Mouse (Mus musculus) bone marrow, adult 2 months (tissue): Measurements from ENCODE around the gene Hipk4. TPM values are rescaled to one million over a fixed set of nuclear protein-coding genes. Genes with fewer than 3 reads are reported as not detected.

Source experiments
- H3K27ac ChIP-seq: fragments of 200-500 bp; 2 replicates; pipeline ENCODE4 v1.5.1; 2012; ENCODE audit warnings: low read depth, mild to moderate bottlenecking, control low read depth, inconsistent platforms, low read length; ENCODE audit not compliant: control insufficient read depth, poor library complexity, insufficient read depth
- H3K4me1 ChIP-seq: fragments of 200-500 bp; 2 replicates; pipeline ENCODE4 v1.6.1; 2011; ENCODE audit warnings: low read length; ENCODE audit not compliant: control insufficient read depth, insufficient read depth
- H3K4me3 ChIP-seq: fragments of 200-500 bp; replicated peaks from 2 replicates; pipeline ENCODE3; 2011; ENCODE audit warnings: mild to moderate bottlenecking, low read depth, low read length, control low read depth; ENCODE audit not compliant: control insufficient read depth
- CTCF ChIP-seq: fragments of 200-500 bp; IDR thresholded peaks from 2 replicates; pipeline ENCODE4 v1.5.1; 2011; ENCODE audit warnings: low read length, control low read depth; ENCODE audit not compliant: control insufficient read depth, insufficient read depth
- POLR2A ChIP-seq: fragments of 200-500 bp; IDR thresholded peaks from 2 replicates; pipeline ENCODE4 v1.6.1; 2011; ENCODE audit warnings: low read depth, mild to moderate bottlenecking, control low read depth, low read length, borderline replicate concordance; ENCODE audit not compliant: control insufficient read depth
- WGBS: fragments of 180-500 bp; shearing (Covaris S2); methylation state at CpG from one replicate; pipeline ENCODE4 v1.1.7; 2018; 5-methylcytosine and 5-hydroxymethylcytosine counted together
- polyA plus RNA-seq: library from polyadenylated mRNA; stranded (reverse); fragments of >200 nt; gene quantifications from 2 replicates; pipeline ENCODE4 v1.2.4, GENCODE M21; 2011; ENCODE audit warnings: low replicate concordance; ENCODE audit not compliant: missing spikeins, insufficient read depth, insufficient read length

Hipk4 gene
- polyA plus RNA-seq, 1 experiment: 0.77 TPM

GRCm38 (mm10) chr7:27480927-27481626, 42.0 kb upstream of the Hipk4 start:
- Histone ChIP-seq H3K4me3 (peak overlapping the region; percentile 55), H3K4me1 (no peaks in the 10 kb centered on the region; the same call in 1 of the 2 replicates), H3K27ac (peak overlapping the region; percentile 72; the same call in 1 of the 2 replicates)
- WGBS: 16% methylated on average over 11 of the region's 11 CpGs
- TF ChIP-seq POLR2A: no peak
- TF ChIP-seq CTCF: no peak

GRCm38 (mm10) chr7:27481627-27481969, 41.5 kb upstream of the Hipk4 start:
- Histone ChIP-seq H3K27ac (peak overlapping the region; percentile 72), H3K4me3 (peak overlapping the region; percentile 55), H3K4me1 (no peaks in the 10 kb centered on the region; the same call in 1 of the 2 replicates)
- 0% methylated on average over 11 of the region's 12 CpGs for WGBS
- TF ChIP-seq CTCF (no peak), POLR2A (peak; percentile 60)

GRCm38 (mm10) chr7:27483860-27484259, 39.2 kb upstream of the Hipk4 start:
- H3K4me1 ChIP-seq: no peaks in the 10 kb centered on the region; the same call in none of the 2 replicates
- no peak for TF ChIP-seq POLR2A
- no peak for TF ChIP-seq CTCF
- no peak overlapping the region for H3K4me3 ChIP-seq
- 86% methylated on average over 4 of the region's 4 CpGs for WGBS
- no peak overlapping the region for H3K27ac ChIP-seq

- no peak for TF ChIP-seq POLR2A
- no peak for TF ChIP-seq CTCF
- 0% methylated on average over 13 of the region's 13 CpGs for WGBS
- H3K4me1 ChIP-seq: peaks cover 3% of the 10 kb centered on the region
- peak overlapping the region; percentile 85 for H3K4me3 ChIP-seq
- H3K27ac ChIP-seq: peak overlapping the region; percentile 97
Measured at GRCm38 (mm10) chr7:27486102-27486769, 36.8 kb upstream of the Hipk4 start.

- Histone ChIP-seq H3K27ac (peak within 1 kb of the TSS; percentile 97), H3K4me1 (peaks cover 3% of the 10 kb centered on the region), H3K4me3 (peak within 1 kb of the TSS; percentile 85)
- WGBS: under 1% methylated on average over 80 of the region's 80 CpGs
- peak; percentile 100 for TF ChIP-seq POLR2A
- peak; percentile 24; the same call in 1 of the 2 replicates for TF ChIP-seq CTCF
Measured at GRCm38 (mm10) chr7:27486770-27487697, 36.0 kb upstream of the Hipk4 start, which contains the start of gene Sertad1. Gene Sertad1, plus strand, starts transcription at chr7:27486910.

GRCm38 (mm10) chr7:27487740-27488268, 35.3 kb upstream of the Hipk4 start:
- 6% methylated on average over 13 of the region's 13 CpGs for WGBS
- Histone ChIP-seq H3K4me3 (peak overlapping the region; percentile 85), H3K4me1 (peaks cover 3% of the 10 kb centered on the region), H3K27ac (peak overlapping the region; percentile 97)
- no peak for TF ChIP-seq POLR2A
- TF ChIP-seq CTCF: no peak

GRCm38 (mm10) chr7:27489270-27489869, 33.7 kb upstream of the Hipk4 start:
- Histone ChIP-seq H3K27ac (no peak overlapping the region; the same call in 1 of the 2 replicates), H3K4me3 (no peak overlapping the region), H3K4me1 (peaks cover 3% of the 10 kb centered on the region)
- no peak for TF ChIP-seq CTCF
- no peak for TF ChIP-seq POLR2A
- 91% methylated on average over 25 of the region's 25 CpGs for WGBS

- TF ChIP-seq POLR2A (no peak), CTCF (no peak)
- 21% methylated on average over 4 of the region's 4 CpGs for WGBS
- H3K4me3 ChIP-seq: peak overlapping the region; percentile 49
- peaks cover 3% of the 10 kb centered on the region for H3K4me1 ChIP-seq
- peak overlapping the region; percentile 96 for H3K27ac ChIP-seq
Measured at GRCm38 (mm10) chr7:27490227-27490542, 32.9 kb upstream of the Hipk4 start.
